Mouse (Mus musculus): ENCODE data around the gene Cdh1. TPM values are rescaled to one million over a fixed set of nuclear protein-coding genes. Genes with fewer than 3 reads are reported as not detected.

Gene Cdh1
- total RNA-seq, 2 experiments from 2014 or later: 0.88 to 4.6 TPM

DNA sequence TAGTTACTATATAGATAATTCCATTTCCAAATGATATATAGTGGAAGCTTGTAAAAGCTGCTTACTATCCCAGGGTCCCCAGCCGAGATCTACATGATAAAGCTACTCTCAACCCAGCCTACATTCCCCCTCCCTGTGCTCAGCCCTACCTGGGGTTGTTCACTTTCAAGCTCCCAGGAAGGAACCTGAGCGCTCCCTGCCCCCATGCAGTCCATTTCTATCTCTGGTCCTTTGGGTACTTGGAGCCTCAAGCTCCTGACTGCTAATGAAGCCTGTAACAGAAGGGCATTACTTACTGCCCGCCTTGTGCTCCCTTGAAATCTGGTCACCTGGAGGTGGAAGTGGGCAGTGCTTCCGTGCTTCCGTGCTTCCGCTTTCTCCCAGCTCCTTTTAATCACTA lies 15.2 kb downstream of the Cdh1 start:
- no peak for ATAC-seq (replicated peaks; ENCODE audit: poor library complexity, severe bottlenecking)

DNA sequence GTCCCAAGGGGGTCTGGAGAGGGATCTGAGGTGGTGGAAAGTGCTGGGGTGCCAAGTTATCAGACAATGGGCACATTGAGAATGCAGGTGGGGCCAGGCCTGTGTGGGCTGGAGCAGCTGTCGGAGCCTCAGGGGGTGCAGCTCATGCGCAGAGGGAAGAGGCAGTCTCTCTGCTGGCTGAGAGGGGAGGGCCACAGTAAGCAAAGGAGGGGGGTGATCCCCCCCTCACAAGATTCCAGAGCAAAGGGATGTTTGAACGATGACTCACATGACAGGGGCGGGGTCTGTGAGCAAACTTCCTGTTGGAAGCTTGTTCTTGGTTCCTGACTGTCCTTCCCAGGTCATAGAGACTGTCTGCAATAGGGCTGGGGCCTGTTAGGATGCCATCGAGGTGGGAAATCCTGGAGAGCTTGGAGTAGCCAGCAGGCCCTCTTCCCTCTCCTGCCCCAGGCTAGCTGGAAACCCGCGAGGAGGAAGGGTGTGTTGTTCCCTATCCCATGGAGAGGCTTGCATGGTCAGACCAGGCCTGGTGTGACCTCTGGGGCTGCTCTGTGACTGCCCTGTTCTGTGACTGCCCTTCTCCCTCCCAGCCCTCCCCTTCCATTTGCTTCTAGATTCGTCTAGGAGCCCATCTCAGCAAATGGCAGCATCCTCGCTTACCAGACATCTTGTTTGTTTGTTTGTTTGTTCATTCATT lies 16.5 kb downstream of the Cdh1 start:
- ATAC-seq (replicated peaks; ENCODE audit: poor library complexity, severe bottlenecking): peak; percentile 30; the same call in 1 of the 2 replicates

- ATAC-seq (replicated peaks; ENCODE audit: poor library complexity, severe bottlenecking): no peak
Measured at GRCm38 (mm10) chr8:106620488-106620887, 17.3 kb downstream of the Cdh1 start.

- no peak for ATAC-seq (replicated peaks; ENCODE audit: poor library complexity, severe bottlenecking)
Measured at GRCm38 (mm10) chr8:106623016-106623415, 19.9 kb downstream of the Cdh1 start.

DNA sequence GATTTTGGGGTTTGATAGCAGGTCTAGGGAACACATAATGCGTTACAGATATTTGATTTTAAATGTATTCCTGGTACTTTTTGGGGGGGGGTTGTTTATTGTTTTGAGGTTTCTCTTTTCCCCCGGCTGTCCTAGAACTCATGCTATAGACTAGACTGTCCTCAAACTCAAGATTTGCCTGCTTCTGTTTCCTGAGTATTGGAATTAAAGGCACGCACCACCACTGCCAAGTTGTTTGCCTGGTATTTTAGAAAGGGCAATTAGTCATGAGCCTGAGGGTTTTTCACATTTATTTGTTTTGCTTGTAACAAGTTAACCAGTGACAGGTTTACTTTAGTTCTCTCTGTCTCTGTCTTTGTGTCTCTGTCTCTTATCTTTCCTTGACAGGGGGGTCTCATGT lies 20.3 kb downstream of the Cdh1 start:
- no peak for ATAC-seq (replicated peaks; ENCODE audit: poor library complexity, severe bottlenecking)

- no peak for ATAC-seq (replicated peaks; ENCODE audit: poor library complexity, severe bottlenecking)
Measured at GRCm38 (mm10) chr8:106623954-106624353, 20.8 kb downstream of the Cdh1 start.

DNA sequence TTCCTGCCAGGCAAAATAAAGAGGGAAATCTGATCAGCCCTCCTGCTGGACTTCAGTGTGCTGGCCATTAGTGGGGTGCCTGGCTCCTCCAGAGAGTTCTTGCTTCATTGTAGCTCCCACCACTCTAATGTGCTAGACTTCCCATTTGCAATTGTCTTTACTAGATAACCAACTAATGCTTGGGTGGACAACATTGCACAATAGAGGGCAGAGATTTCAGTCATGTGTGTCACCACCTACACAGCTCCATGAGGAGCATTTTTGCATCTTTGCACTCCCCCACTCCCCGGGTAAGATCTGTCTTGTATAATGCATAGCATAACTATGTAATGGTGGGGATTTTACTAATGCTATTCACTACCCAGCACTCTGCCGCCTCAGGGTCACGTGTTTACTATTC lies 21.6 kb downstream of the Cdh1 start:
- ATAC-seq (replicated peaks; ENCODE audit: poor library complexity, severe bottlenecking): peak; percentile 67

GRCm38 (mm10) chr8:106626096-106626865 lies 23.1 kb downstream of the Cdh1 start:
- peak; percentile 78 for ATAC-seq (replicated peaks; ENCODE audit: poor library complexity, severe bottlenecking)

- no peak for ATAC-seq (replicated peaks; ENCODE audit: poor library complexity, severe bottlenecking)
Measured at GRCm38 (mm10) chr8:106628291-106628964, 25.3 kb downstream of the Cdh1 start.

DNA sequence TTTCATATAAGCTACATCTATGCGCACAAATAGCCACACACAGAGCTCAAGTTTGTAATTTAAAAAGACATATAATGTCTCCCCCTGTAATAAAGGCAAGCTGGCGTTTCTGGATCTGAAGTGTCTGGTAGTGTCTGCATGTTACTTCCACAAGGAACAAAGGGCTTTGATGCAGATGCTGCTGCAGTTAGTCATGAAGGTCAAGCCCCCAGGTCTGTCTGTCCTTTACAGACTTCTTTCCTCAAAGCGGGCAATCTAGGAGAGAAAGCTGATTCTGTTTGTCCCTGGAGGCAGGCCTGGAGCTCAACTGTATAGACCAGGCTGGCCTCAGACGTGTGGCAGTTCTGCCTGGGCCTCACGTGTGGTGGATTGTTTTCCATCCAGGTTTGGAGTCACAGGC lies 26.3 kb downstream of the Cdh1 start:
- ATAC-seq (replicated peaks; ENCODE audit: poor library complexity, severe bottlenecking): no peak

- no peak for ATAC-seq (replicated peaks; ENCODE audit: poor library complexity, severe bottlenecking)
Measured at GRCm38 (mm10) chr8:106631904-106632303, 28.8 kb downstream of the Cdh1 start.

- ATAC-seq (replicated peaks; ENCODE audit: poor library complexity, severe bottlenecking): no peak
Measured at GRCm38 (mm10) chr8:106632650-106633049, 29.5 kb downstream of the Cdh1 start.

- peak; percentile 77 for ATAC-seq (replicated peaks; ENCODE audit: poor library complexity, severe bottlenecking)
Measured at GRCm38 (mm10) chr8:106633361-106634158, 30.4 kb downstream of the Cdh1 start.

- peak; percentile 62 for ATAC-seq (replicated peaks; ENCODE audit: poor library complexity, severe bottlenecking)
Measured at GRCm38 (mm10) chr8:106635284-106635683, 32.1 kb downstream of the Cdh1 start.

- no peak for ATAC-seq (replicated peaks; ENCODE audit: poor library complexity, severe bottlenecking)
Measured at GRCm38 (mm10) chr8:106637446-106637845, 34.3 kb downstream of the Cdh1 start.

GRCm38 (mm10) chr8:106638768-106639295 lies 35.7 kb downstream of the Cdh1 start:
- ATAC-seq (replicated peaks; ENCODE audit: poor library complexity, severe bottlenecking): no peak

- no peak for ATAC-seq (replicated peaks; ENCODE audit: poor library complexity, severe bottlenecking)
Measured at GRCm38 (mm10) chr8:106640212-106640611, 37.1 kb downstream of the Cdh1 start.

DNA sequence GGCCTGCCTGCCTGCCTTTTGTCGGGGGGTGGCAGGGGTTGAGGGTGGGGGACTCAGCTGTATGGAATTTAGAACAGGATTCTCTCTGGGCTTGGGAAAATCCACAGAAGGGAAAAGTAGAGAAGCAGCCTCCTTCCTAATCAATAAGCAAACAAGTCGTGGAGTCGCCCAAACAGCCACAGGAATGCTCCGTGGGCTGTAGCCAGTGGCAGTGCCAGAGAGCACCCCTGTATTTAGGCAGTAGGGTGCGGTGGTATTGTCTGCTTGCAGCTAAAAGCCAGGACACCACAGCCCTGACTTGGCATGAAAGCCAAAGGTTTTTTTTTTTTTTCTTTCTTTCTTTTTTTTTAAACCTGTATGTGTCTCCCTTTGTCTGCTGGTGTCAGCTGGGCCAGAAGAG lies 37.8 kb downstream of the Cdh1 start:
- no peak for ATAC-seq (replicated peaks; ENCODE audit: poor library complexity, severe bottlenecking)

DNA sequence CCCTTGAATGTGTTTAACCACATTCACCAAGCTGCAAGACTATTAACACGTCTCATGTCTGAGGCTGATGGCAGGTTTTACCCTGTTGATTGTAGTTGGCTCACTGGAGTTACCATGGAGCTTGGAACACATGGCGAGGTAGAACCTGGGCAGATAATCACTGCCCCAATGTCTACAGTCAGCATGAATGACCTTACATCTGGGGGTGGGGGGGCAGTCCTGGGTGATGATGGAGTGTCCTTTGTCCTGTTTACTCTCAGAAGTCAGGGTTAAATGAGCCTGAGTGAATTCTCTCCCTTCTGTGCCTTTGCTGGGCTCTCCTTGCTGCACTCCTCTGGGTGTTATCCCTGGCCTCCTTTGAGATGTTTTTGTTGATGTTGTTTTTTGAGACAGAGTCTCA lies 39.0 kb downstream of the Cdh1 start:
- ATAC-seq (replicated peaks; ENCODE audit: poor library complexity, severe bottlenecking): no peak

DNA sequence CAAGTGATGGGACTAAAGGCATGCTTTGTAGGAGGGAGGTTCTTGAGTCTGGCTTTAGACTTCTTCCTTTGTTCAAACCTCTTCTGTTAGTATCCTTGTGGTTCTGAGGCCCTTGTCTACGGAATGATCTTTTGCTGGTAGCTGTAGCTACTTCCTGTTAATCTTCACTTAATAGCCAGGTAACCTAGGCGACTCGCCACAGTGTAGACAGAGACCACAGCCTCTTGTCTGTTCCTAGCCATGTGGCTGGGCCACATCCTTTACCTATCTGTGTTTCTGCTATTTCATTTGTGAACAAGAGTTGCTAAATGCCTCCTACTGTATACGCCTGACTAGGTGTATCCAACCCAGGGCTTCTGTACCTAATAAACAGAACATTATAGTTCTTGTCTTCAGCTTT lies 39.9 kb downstream of the Cdh1 start:
- ATAC-seq (replicated peaks; ENCODE audit: poor library complexity, severe bottlenecking): peak; percentile 84

All from granulocyte monocyte progenitor cell, adult 5-6 weeks (primary cell).